Comparison of ENCODE assay signal across 20 mouse cellular contexts in genomic region chr15:88483471-88483870, GRCm38 (mm10).
DNase-seq lines count a peak whose midpoint lies in the region; ATAC-seq lines count a peak whose summit lies in the region.
"Had no signal": no experiment of that assay in that cellular context is flagged by ENCODE, and none has a peak within 500 bp of the region (broad histone marks: within the 10 kb centered on the region; RNA-seq: fewer than 3 reads in every experiment).

No protein-coding gene starts in this region.

- WGBS in heart, embryonic 10.5 days: 77% methylated on average over 6 of the region's 6 CpGs
- 84% methylated on average over 6 of the region's 6 CpGs for WGBS in midbrain, embryonic 11.5 days
- 82% methylated on average over 6 of the region's 6 CpGs for WGBS in midbrain, embryonic 15.5 days

- H3K36me3 ChIP-seq in heart, embryonic 10.5 days: no peaks in the 10 kb centered on the region
- H3K36me3 ChIP-seq in midbrain, embryonic 11.5 days (ENCODE audit: control insufficient read depth, insufficient read depth, low read length): no peaks in the 10 kb centered on the region
- no peaks in the 10 kb centered on the region for H3K36me3 ChIP-seq in midbrain, embryonic 15.5 days (replicated peaks)
- H3K36me3 ChIP-seq: embryonic facial prominence, embryonic 13.5 days; embryonic facial prominence, embryonic 15.5 days; forebrain, embryonic 10.5 days had no signal

- no peak overlapping the region for H3K4me2 ChIP-seq in midbrain, embryonic 11.5 days
- H3K4me2 ChIP-seq in midbrain, embryonic 15.5 days: no peak overlapping the region
- H3K4me2 ChIP-seq: embryonic facial prominence, embryonic 13.5 days; embryonic facial prominence, embryonic 15.5 days had no signal

- no peaks in the 10 kb centered on the region for H3K4me1 ChIP-seq in heart, embryonic 10.5 days
- H3K4me1 ChIP-seq in midbrain, embryonic 11.5 days (ENCODE audit: control insufficient read depth, insufficient read depth, low read length): no peaks in the 10 kb centered on the region
- H3K4me1 ChIP-seq in midbrain, embryonic 15.5 days: no peaks in the 10 kb centered on the region
- H3K4me1 ChIP-seq: embryonic facial prominence, embryonic 13.5 days; embryonic facial prominence, embryonic 15.5 days; forebrain, embryonic 10.5 days had no signal

- H3K27ac ChIP-seq in heart, embryonic 10.5 days: no peak overlapping the region
- no peak overlapping the region for H3K27ac ChIP-seq in midbrain, embryonic 11.5 days (ENCODE audit: low read depth, low read length)
- no peak overlapping the region for H3K27ac ChIP-seq in midbrain, embryonic 15.5 days
- H3K27ac ChIP-seq: embryonic facial prominence, embryonic 13.5 days; embryonic facial prominence, embryonic 15.5 days; forebrain, embryonic 10.5 days had no signal

- no peak for ATAC-seq in midbrain, embryonic 11.5 days (ENCODE audit: low FRiP score)
- no peak for ATAC-seq in midbrain, embryonic 15.5 days (replicated peaks)
- ATAC-seq: forebrain, embryonic 14.5 days; forebrain, embryonic 16.5 days had no signal

- intact Hi-C loops in heart, postnatal 36 days (cut with DNase I): no loop called here

- H3K9me3 ChIP-seq in heart, embryonic 10.5 days: no peaks in the 10 kb centered on the region
- H3K9me3 ChIP-seq in midbrain, embryonic 11.5 days (ENCODE audit: control insufficient read depth, low read length): no peaks in the 10 kb centered on the region
- no peaks in the 10 kb centered on the region for H3K9me3 ChIP-seq in midbrain, embryonic 15.5 days
- H3K9me3 ChIP-seq: embryonic facial prominence, embryonic 13.5 days; embryonic facial prominence, embryonic 15.5 days; forebrain, embryonic 10.5 days had no signal

- DNase-seq in heart, embryonic 10.5 days (ENCODE audit: low spot score): peak; percentile 68
- no peak for DNase-seq in heart, postnatal 36 days
- DNase-seq in midbrain, embryonic 11.5 days (ENCODE audit: low spot score, missing footprints): peak; percentile 4
- DNase-seq: adrenal gland, adult 2 months; adrenal gland, postnatal 10 days; adrenal gland, postnatal 25 days; cerebellum, adult 11 months; cerebellum, adult 18-20 months; cerebellum, adult 8-10 months; cerebellum, adult 9-11 months; cerebellum, postnatal 14 days; cerebellum, postnatal 36 days; embryo, embryonic 11 days had no signal

- no peak overlapping the region for H3K9ac ChIP-seq in midbrain, embryonic 11.5 days (ENCODE audit: low read length)
- H3K9ac ChIP-seq in midbrain, embryonic 15.5 days: no peak overlapping the region
- H3K9ac ChIP-seq: embryonic facial prominence, embryonic 13.5 days; embryonic facial prominence, embryonic 15.5 days had no signal

- no peak overlapping the region for H3K4me3 ChIP-seq in heart, embryonic 10.5 days
- H3K4me3 ChIP-seq in midbrain, embryonic 11.5 days (ENCODE audit: low read depth, low read length): no peak overlapping the region
- H3K4me3 ChIP-seq in midbrain, embryonic 15.5 days: no peak overlapping the region
- H3K4me3 ChIP-seq: embryonic facial prominence, embryonic 13.5 days; embryonic facial prominence, embryonic 15.5 days; erythroblast, embryonic 14.5 days; forebrain, embryonic 10.5 days had no signal

- H3K27me3 ChIP-seq in heart, embryonic 10.5 days (ENCODE audit: insufficient read depth, poor library complexity, severe bottlenecking): no peaks in the 10 kb centered on the region
- H3K27me3 ChIP-seq in midbrain, embryonic 11.5 days (ENCODE audit: control insufficient read depth, insufficient read depth, low read length): no peaks in the 10 kb centered on the region
- H3K27me3 ChIP-seq in midbrain, embryonic 15.5 days (replicated peaks): no peaks in the 10 kb centered on the region
- H3K27me3 ChIP-seq: embryonic facial prominence, embryonic 13.5 days; embryonic facial prominence, embryonic 15.5 days had no signal

Comparison
In these comparisons a context has a peak if more than half of its experiments do, and no peak if none do; other contexts are left out.
1. DNase-seq: peak in heart, embryonic 10.5 days (single experiment) and midbrain, embryonic 11.5 days (single experiment); none in heart, postnatal 36 days (0 of 2).